Mouse (Mus musculus): ENCODE data around the gene Fam83f. TPM values are rescaled to one million over a fixed set of nuclear protein-coding genes. Genes with fewer than 3 reads are reported as not detected.

Gene Fam83f
- polyA plus RNA-seq (2012; rRNA removed), result 22.7 and 25.5 TPM in 2 replicates

GRCm38 (mm10) chr15:80671295-80672252, at the start of gene Fam83f:
Gene Fam83f (plus strand): TSS chr15:80671847.

GRCm38 (mm10) chr15:80710608-80711363, 39.1 kb downstream of the Fam83f start, which contains the start of gene Tnrc6b:
Gene Tnrc6b (plus strand): TSS chr15:80711313.

Other genes starting within 250 kb of the Fam83f start
- gene Enthd1, start 106.7 kb upstream of the Fam83f start, polyA plus RNA-seq (2012; rRNA removed), result not detected in 2 replicates
- gene Grap2, start 99.3 kb upstream of the Fam83f start, polyA plus RNA-seq (2012; rRNA removed), result 1.3 and 1.9 TPM in 2 replicates
- gene Tnrc6b, start 39.5 kb downstream of the Fam83f start, polyA plus RNA-seq (2012; rRNA removed), result 14.3 and 14.8 TPM in 2 replicates